Mouse (Mus musculus) kidney, adult 2 months (tissue): ENCODE results near the gene Parp14.

ENCODE experiments used
- CTCF ChIP-seq: fragments of 200-500 bp; conservative IDR thresholded peaks from 2 replicates; pipeline ENCODE4 v1.5.1; 2011; ENCODE audit warnings: low read depth, mild to moderate bottlenecking, control low read depth, low read length, moderate library complexity, mixed read lengths; ENCODE audit not compliant: insufficient read depth, insufficient read length
- POLR2A ChIP-seq: fragments of 200-500 bp; IDR thresholded peaks from one replicate; pipeline ENCODE4 v1.6.1; 2011; ENCODE audit warnings: low read depth, low read length, control low read depth

- TF ChIP-seq CTCF (no peak), POLR2A (no peak)
Observed at GRCm38 (mm10) chr16:35807663-35807992, 63.7 kb downstream of the Parp14 start.
